Mouse (Mus musculus) gastrocnemius, adult 2 months (tissue): ENCODE results near the gene Arcn1. TPM values are rescaled to one million over a fixed set of nuclear protein-coding genes. Genes with fewer than 3 reads are reported as not detected.
A peak's percentile ranks its signal among the peaks of the same experiment; 100 is the strongest.

Source experiments
- DNase-seq: peaks from one replicate; pipeline ENCODE4 v3.0.0; 2022
- H3K27ac ChIP-seq: fragments of 200-600 bp; 2 replicates; pipeline ENCODE4 v1.8.1; 2022; ENCODE audit warnings: mild to moderate bottlenecking
- H3K4me3 ChIP-seq: fragments of 200-600 bp; 2 replicates; pipeline ENCODE4 v1.8.1; 2022; ENCODE audit warnings: mild to moderate bottlenecking, moderate library complexity
- CTCF ChIP-seq: fragments of 200-600 bp; IDR thresholded peaks from 2 replicates; pipeline ENCODE4 v1.8.1; 2022; ENCODE audit warnings: antibody characterized with exemption, mild to moderate bottlenecking, moderate library complexity
- intact Hi-C: fragments of 180-260 bp; cut with DNase I; formaldehyde crosslinking; loops from one replicate; pipeline ENCODE4 v1.15.1; 2025
- total RNA-seq, 2 experiments: library from RNA; stranded (reverse); gene quantifications; 2 replicates each; pipeline ENCODE4 v1.2.3; 2021

Arcn1 gene
- total RNA-seq, 2 experiments from 2014 or later: 83.0 to 85.3 TPM

DNA sequence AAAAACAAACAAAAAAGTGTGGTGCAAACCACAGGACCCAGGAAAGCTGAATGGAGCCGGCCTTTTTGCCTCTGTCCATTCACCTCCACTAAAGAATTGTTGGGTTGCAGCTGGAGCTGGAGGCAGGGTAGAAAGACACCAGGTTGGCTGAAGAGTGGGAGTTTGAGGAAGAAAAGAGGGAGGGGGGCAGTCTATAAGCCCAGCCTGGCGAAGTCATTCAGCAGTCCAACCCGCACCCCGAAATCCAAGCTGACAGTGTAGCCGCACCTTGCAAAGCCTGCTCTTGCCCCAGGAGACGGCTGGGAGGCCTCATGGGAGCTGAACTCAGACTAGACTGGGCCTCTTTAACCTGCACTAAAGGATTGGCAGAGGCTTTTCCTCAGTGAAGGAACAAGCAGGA is 31.8 kb downstream of the Arcn1 start:
- intact Hi-C loops: no loop called here
- Histone ChIP-seq H3K4me3 (peak overlapping the region; percentile 88; the same call in 1 of the 2 replicates), H3K27ac (peak overlapping the region; percentile 92)
- DNase-seq: peak; percentile 36
- no peak for TF ChIP-seq CTCF

DNA sequence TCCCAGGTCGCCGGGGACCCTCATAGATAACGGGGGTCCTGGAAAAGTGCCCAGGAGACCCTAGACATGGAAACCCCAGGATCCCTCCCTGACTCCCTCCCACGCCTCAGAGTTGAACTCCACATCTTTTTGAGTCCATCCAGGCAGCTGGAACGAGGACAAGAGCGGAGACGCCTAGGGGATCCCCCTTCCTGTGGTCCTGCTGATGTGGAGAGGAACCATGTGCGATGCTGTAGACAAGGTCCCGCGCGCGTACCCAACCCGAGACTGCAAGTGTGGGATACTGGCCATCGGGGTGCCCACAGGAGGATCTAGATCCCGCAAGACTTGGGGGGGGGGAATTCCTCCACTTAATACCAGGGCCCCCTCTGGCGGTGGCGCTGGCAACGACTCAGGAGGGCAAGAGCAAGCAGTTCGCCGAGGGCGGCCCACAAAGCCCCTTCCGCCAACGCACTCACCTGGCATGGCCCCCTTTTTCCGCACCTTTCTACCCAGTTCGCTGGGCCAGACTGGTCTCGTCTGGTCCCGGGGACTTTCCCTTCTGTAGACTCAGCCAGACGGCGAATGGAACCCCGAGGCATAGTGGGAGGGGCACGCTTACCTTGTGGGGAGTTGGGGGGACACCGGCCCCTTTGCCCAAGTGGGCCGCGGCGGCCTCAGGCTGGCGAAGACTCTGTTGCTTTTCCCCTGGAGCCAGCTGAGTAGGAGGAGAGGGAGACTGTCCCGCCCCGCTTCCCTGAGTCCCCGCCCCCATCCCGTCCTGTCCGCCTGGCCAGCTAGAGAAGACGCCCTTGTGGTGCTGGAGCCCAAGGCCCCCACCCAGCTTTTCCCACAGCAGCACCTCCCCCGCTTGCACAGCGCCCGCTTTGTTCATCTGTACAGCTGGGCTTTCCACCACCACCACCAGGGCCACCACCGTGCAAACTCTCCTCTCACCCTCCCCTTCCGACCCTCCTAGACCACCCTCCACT is 32.8 kb downstream of the Arcn1 start, which contains the start of gene Phldb1:
Phldb1 (minus strand) TSS at position 675 of the 971 bp plus-strand sequence.
- H3K4me3 ChIP-seq: peak within 1 kb of the TSS; percentile 88
- intact Hi-C loops: loop anchor here (5.0 kb wide), 1 partner anchor 78 kb away; no protein-coding TSS in a partner anchor
- peak; percentile 88 for DNase-seq
- H3K27ac ChIP-seq: peak within 1 kb of the TSS; percentile 92
- peak; percentile 54 for TF ChIP-seq CTCF

DNA sequence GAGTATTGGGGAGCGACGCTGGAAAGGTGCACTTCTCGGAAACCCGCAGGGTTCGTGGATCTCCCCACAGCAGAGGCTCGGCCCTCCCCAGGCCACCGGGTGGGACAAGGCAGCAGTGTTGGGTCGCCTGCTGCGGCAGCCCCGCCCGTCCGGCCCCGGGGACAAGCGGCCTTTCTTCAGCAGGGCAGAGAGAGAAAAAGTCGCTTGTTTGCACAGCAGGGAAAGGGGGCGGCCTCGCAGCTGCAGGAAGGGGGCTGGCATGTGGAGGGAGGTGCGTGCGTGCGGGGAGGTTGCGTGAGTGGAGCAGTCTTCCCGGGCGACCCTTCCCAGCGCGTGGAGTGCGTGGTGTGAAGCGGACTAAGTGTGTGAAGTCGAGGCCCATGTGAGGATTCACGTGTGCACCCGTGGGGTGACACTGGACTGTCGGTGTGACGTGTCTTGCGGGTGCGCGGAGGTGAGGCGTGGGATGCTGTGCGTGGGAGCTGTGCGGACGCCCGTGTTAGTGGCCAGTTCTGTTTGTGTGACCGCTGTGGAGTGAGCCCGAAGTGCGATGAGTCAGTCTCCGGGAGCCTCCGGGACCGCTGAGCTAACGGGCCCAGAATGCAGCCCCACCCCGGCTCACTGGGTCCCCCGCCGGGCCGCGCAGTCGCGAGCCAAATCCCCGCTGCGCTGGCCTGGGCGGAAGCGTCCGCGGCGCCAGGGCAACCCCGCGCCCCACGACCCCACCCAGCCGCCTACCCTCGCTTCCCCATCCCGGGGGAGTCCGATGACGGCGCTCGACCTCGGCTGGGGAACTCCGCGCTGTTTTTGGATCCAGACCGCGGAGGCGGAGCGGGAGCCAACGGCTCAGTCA is 33.7 kb downstream of the Arcn1 start:
- intact Hi-C loops: loop anchor here (5.0 kb wide), 1 partner anchor 77 kb away; no protein-coding TSS in a partner anchor
- Histone ChIP-seq H3K27ac (peak overlapping the region; percentile 92), H3K4me3 (peak overlapping the region; percentile 88)
- TF ChIP-seq CTCF: no peak
- DNase-seq: peak; percentile 92

DNA sequence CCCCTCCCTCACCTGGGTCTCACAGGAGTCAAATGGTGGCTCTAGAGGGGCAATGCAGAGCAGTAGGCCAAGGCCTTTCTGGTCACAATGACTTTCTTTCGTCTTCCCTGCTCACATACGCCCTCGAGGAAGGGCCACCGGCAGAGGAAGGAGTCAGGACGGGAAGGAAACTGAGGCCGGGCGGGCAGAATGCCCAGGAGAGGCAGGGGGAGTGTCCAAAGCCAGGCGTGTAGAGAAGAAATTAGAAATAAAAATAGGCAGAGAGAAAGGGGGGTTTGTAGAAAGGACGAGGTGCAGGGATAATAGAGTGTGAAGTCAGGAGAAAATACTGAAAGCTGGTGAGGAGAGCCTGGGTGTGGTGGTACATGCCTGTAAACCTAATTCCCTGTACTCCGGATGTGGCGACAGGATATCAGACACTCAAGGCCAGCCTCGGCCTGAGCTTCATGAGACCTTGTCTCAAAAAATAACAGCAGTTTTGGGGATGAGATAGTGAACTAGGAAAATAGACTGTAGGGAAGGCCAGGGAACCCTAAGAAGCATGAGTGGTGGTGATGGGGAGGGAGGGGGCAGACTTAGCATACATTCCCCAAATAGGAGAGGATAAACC is 34.6 kb downstream of the Arcn1 start:
- H3K4me3 ChIP-seq: peak overlapping the region; percentile 88
- peak; percentile 53 for DNase-seq
- no peak for TF ChIP-seq CTCF
- intact Hi-C loops: loop anchor here (5.0 kb wide), 1 partner anchor 76 kb away; no protein-coding TSS in a partner anchor
- peak overlapping the region; percentile 92 for H3K27ac ChIP-seq

DNA sequence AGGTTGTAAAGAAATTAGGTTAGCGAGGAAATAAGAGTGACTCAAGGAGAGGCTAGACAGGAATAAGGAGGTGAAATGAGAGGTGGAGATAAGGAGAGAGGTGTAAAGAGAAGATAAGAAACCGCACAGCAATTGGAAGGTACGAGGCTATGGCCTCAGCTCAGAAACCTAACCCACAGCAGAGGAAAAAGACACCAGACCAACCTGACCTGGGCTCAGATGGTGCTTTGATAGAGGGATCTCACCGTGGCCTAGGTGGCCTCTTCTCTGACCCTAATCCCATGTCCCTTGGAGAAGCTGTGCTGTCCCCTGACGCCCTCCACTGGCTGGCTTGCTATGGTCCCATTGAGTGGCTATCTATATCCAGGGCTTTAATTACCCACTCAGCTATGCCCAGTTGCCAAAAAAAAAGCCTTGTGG is 35.5 kb downstream of the Arcn1 start:
- intact Hi-C loops: loop anchor here (5.0 kb wide), 1 partner anchor 75 kb away; no protein-coding TSS in a partner anchor
- TF ChIP-seq CTCF: no peak
- peak; percentile 23 for DNase-seq
- Histone ChIP-seq H3K27ac (peak overlapping the region; percentile 92), H3K4me3 (peak overlapping the region; percentile 88)

DNA sequence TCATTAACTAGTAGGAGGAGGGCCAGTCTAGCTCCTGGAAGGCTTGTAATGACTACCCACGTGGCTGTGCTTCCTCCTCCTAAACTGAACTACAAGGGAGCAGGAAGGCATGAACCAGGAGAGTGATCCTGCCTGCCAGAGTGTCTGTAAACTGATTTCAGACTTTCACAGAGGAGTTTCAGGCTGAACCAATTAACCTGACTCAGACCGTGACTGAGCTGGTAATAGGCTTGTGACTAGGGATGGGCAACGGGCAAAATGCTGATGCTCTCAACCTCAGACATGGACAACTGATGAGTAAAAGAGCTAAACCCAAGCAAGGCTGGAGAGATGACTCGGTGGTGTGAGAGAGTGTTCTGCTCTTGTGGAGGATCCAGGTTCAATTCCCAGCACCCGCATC is 40.2 kb downstream of the Arcn1 start:
- no peak for DNase-seq
- H3K4me3 ChIP-seq: no peak overlapping the region
- H3K27ac ChIP-seq: peak overlapping the region; percentile 35; the same call in 1 of the 2 replicates
- TF ChIP-seq CTCF: no peak
- intact Hi-C loops: no loop called here

DNA sequence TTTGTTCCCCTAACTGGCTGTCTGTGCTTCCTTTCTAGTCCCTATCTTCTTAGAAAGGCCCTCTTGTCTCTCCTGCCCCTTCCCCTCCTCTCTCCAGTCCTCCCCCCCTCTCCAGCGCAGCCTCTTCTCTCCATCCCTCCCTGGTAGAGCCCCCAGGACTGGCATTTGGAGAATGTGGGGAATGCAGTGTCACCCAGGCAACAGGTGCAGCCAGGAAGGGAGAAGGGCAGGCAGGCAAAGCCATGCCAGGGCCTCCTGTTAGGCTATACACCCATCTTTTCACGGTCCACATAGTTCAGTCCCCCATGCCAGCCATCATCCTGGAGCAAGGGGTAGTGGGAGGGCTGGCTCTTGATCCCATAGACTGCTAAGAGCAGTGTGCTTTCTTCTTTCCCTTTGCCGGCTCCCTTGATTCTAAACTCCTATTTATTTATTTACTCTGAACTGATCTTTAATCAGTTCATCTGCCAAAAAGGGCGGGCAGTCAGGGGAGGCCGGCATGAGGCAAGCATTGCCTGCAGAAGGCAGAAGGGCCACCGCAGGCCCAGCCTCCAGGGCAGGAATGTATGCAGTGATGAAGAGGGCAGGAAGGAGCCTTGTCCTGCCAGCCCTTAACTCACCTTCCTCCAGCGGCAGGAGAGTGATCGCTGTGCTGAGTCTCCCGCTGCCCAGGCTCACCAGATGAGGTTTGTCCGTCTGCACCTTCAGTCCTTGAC is 41.1 kb downstream of the Arcn1 start:
- no peak overlapping the region for H3K4me3 ChIP-seq
- TF ChIP-seq CTCF: no peak
- DNase-seq: peak; percentile 25
- intact Hi-C loops: no loop called here
- H3K27ac ChIP-seq: peak overlapping the region; percentile 35; the same call in 1 of the 2 replicates

DNA sequence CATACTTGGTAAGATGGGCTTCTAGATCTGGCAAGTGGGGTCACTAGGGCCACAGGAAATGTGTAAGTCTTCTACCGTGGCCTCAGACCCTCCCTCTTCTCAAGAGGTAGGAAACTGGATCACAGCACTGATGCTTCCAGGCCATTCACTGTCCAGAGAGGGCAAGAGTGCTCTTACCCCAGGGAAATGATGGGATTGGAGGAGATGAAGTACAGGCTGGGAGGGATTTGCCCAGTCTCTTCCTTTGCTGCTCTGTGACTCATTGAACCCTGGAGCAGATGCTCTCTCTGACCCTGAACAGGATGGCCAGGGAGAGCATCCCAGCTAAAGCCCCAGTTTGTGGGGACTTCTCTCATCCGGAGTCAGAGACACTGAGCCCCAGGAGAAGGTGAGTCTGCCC is 43.0 kb downstream of the Arcn1 start:
- Histone ChIP-seq H3K4me3 (peak overlapping the region; percentile 32; the same call in 1 of the 2 replicates), H3K27ac (peak overlapping the region; percentile 87)
- TF ChIP-seq CTCF: no peak
- no peak for DNase-seq
- intact Hi-C loops: no loop called here

DNA sequence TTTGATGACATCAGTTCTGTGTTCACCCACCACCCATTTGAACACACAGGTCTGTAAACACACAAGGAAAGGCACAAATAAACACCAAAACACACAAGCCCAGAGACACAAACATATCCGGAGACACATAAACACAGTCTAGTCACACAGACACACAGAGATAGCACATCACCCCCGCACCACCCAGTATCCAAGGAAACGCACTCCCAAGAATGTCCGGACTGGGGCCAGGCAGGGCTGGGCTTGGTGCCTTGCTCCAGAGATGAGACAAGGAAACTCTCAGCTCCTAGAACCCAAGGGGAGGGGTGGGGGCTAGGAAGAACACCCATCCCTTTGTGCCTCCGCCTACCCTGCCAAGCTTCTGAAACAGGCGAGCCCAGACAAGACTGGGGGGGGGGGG is 43.4 kb downstream of the Arcn1 start:
- DNase-seq: peak; percentile 80
- intact Hi-C loops: no loop called here

DNA sequence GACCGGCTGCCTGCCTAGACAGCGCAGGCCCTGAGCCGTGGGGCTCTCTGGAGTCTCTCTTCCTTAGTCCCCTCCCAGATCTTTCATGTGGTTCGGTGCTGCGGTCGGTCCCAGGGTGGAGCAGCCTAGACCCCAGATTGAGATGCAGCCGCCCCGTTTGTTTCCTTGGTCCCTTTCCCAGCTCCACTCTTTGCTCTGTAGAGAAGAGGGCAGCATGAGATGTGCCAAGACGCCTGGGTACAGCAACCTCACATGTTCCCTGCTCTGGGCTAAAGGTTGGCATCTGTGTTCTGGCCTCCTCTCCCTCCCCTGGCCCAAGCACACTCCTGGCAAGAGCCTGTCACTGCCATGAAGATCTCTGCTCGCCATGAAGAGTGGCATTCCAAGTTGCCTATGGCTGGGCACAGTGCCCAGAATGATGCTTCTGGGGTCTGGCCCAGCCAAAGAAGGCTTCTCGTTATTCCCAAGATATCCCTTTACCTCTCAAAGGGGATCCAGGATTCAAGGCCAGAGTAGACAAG is 44.1 kb downstream of the Arcn1 start:
- DNase-seq: peak; percentile 29
- intact Hi-C loops: no loop called here
- Histone ChIP-seq H3K27ac (peak overlapping the region; percentile 87), H3K4me3 (peak overlapping the region; percentile 7; the same call in 1 of the 2 replicates)
- TF ChIP-seq CTCF: no peak

More for the DNA sequence above, 43.4 kb downstream of the Arcn1 start:
- TF ChIP-seq CTCF: no peak
- Histone ChIP-seq H3K4me3 (peak overlapping the region; percentile 15; the same call in 1 of the 2 replicates), H3K27ac (peak overlapping the region; percentile 87)

DNA sequence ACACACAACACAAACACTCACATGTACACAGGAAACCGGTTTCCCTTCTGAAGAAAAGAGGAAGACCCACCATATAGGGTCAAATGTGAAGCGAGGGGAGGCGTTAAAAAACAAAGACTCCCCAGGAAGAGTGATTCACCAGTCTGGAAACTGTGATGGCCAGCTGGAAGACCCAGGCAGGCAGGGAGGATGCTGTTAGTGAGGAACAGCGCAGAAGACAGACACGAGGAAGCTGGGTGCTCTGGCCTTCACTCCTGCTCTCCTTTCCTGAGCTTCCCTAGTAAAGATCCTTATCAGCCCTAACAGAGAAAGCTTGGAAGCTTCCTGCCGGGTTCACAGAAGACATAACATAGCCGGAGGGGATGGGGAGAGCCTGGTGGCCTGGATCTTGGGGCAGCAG is 44.6 kb downstream of the Arcn1 start:
- no peak for TF ChIP-seq CTCF
- Histone ChIP-seq H3K4me3 (0 out of 2 replicates have a peak overlapping the region, but pooled peaks have one; percentile 7), H3K27ac (peak overlapping the region; percentile 87)
- DNase-seq: peak; percentile 42
- intact Hi-C loops: no loop called here
